Mouse (Mus musculus): ENCODE measurements around the gene Klk1b24. TPM values are rescaled to one million over a fixed set of nuclear protein-coding genes. Genes with fewer than 3 reads are reported as not detected.

Gene Klk1b24
- polyA plus RNA-seq, 2 experiments, result 0.08 TPM; not detected in 1

DNA sequence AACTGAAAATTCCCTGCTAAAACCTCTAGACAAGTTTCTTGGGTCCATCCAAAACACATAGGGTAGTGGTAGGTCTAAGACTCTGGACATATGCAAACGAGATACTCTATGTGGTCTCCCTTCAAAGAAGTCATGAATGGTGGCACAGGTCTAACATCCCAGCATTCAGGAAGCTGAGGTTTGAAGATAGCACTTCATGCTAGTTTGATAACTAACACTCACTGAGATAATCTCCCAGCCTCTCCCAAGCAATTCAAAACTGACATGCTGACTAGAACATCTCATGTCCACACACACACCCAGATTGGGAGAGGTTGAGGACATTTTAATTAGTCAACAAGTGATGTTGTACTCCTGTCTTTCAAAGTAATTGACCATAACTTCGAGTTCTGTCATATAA is 51.9 kb downstream of the Klk1b24 start:
- no peaks in the 10 kb centered on the region for H3K9me3 ChIP-seq (ENCODE audit: control insufficient read depth, low read length)
- TF ChIP-seq POLR2A (IDR thresholded peaks at IDR 0.05; ENCODE audit: borderline replicate concordance, extremely low read depth, insufficient read depth, insufficient read length), result no peak
- whole genome bisulfite sequencing, result 46% methylated on average over 2 of the region's 2 CpGs
- no peak overlapping the region for H3K27ac ChIP-seq (replicated peaks; ENCODE audit: low read depth, low read length)
- H3K36me3 ChIP-seq (ENCODE audit: control insufficient read depth, insufficient read depth, low read length), result no peaks in the 10 kb centered on the region
- no peak overlapping the region for H3K4me3 ChIP-seq (replicated peaks; ENCODE audit: low read length)
- H3K4me1 ChIP-seq (ENCODE audit: control insufficient read depth, insufficient read depth, low read length), result no peaks in the 10 kb centered on the region
- no peak overlapping the region for H3K4me2 ChIP-seq (replicated peaks; ENCODE audit: low read depth, low read length, severe bottlenecking)
- ATAC-seq (ENCODE audit: low FRiP score, low read depth) (no peak), DNase-seq (ENCODE audit: low spot score) (no peak)
- no peaks in the 10 kb centered on the region for H3K27me3 ChIP-seq (ENCODE audit: control insufficient read depth, insufficient read depth, low read length)
- H3K9ac ChIP-seq (ENCODE audit: low read depth, low read length, severe bottlenecking), result no peak overlapping the region

DNA sequence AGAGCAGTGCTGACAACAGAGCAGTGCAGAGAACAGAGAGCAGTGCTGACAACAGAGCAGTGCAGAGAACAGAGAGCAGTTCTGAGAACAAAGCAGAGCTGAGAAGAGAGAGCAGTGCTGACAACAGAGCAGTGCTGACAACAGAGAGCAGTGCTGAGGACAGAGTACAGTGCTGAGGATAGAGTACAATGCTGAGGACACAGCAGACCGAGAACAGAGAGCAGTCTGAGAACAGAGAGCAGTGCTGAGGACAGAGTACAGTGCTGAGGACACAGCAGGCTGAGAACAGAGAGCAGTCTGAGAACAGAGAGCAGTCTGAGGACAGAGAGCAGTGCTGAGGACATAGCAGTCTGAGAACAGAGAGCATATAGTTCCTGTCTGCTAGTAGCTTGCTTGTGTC is 52.7 kb downstream of the Klk1b24 start:
- no peak overlapping the region for H3K27ac ChIP-seq (replicated peaks; ENCODE audit: low read depth, low read length)
- H3K9ac ChIP-seq (ENCODE audit: low read depth, low read length, severe bottlenecking), result no peak overlapping the region
- TF ChIP-seq POLR2A (IDR thresholded peaks at IDR 0.05; ENCODE audit: borderline replicate concordance, extremely low read depth, insufficient read depth, insufficient read length), result no peak
- no peak for DNase-seq (ENCODE audit: low spot score)
- no peaks in the 10 kb centered on the region for H3K36me3 ChIP-seq (ENCODE audit: control insufficient read depth, insufficient read depth, low read length)
- no peak overlapping the region for H3K4me2 ChIP-seq (replicated peaks; ENCODE audit: low read depth, low read length, severe bottlenecking)
- ATAC-seq (ENCODE audit: low FRiP score, low read depth), result no peak
- peaks cover 6% of the 10 kb centered on the region; the same call in 1 of the 2 replicates for H3K4me1 ChIP-seq (ENCODE audit: control insufficient read depth, insufficient read depth, low read length)
- H3K9me3 ChIP-seq (ENCODE audit: control insufficient read depth, low read length), result no peaks in the 10 kb centered on the region
- WGBS, result 45% methylated on average over 1 of the region's 1 CpGs
- H3K4me3 ChIP-seq (replicated peaks; ENCODE audit: low read length), result no peak overlapping the region
- H3K27me3 ChIP-seq (ENCODE audit: control insufficient read depth, insufficient read depth, low read length), result no peaks in the 10 kb centered on the region

DNA sequence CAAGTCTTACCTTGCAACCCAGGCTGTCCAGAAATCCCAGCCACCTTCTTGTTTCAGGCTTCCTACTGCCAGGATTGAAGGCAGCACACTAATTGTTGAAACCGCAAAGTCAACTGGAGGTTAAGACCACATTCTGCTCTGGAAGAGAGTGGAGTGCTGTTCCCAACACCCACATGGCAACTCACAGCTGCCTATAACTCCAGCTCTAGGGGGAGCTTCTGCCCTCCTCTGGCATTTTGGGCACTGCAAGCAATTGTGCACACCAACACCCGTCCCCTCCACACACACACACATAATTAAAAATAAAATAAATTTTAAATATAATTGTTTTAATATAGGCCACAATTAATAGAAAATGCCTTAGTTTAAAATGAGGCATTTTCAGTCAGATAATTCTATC is 53.1 kb downstream of the Klk1b24 start:
- WGBS, result 49% methylated on average over 2 of the region's 2 CpGs
- TF ChIP-seq POLR2A (IDR thresholded peaks at IDR 0.05; ENCODE audit: borderline replicate concordance, extremely low read depth, insufficient read depth, insufficient read length), result no peak
- DNase-seq (ENCODE audit: low spot score), result no peak

More for the DNA sequence above, 53.1 kb downstream of the Klk1b24 start:
- Histone ChIP-seq H3K27me3 (ENCODE audit: control insufficient read depth, insufficient read depth, low read length) (no peaks in the 10 kb centered on the region), H3K36me3 (ENCODE audit: control insufficient read depth, insufficient read depth, low read length) (no peaks in the 10 kb centered on the region), H3K9me3 (ENCODE audit: control insufficient read depth, low read length) (no peaks in the 10 kb centered on the region), H3K4me2 (replicated peaks; ENCODE audit: low read depth, low read length, severe bottlenecking) (no peak overlapping the region), H3K4me3 (replicated peaks; ENCODE audit: low read length) (no peak overlapping the region), H3K9ac (ENCODE audit: low read depth, low read length, severe bottlenecking) (no peak overlapping the region), H3K4me1 (ENCODE audit: control insufficient read depth, insufficient read depth, low read length) (peaks cover 6% of the 10 kb centered on the region; the same call in 1 of the 2 replicates), H3K27ac (replicated peaks; ENCODE audit: low read depth, low read length) (no peak overlapping the region)
- ATAC-seq (ENCODE audit: low FRiP score, low read depth), result no peak

Other genes with a start within 250 kb of the Klk1b24 start
- gene Klk1b8, start 237.6 kb upstream of the Klk1b24 start, polyA plus RNA-seq (2012; rRNA removed), result not detected in 2 replicates
- gene Klk1b8, start 237.6 kb upstream of the Klk1b24 start, polyA plus RNA-seq (2014; fragmentation: Nextera tagmentation; extraction: Ambion mirVana), result not detected in 2 replicates
- gene Klk1b1, start 221.5 kb upstream of the Klk1b24 start, polyA plus RNA-seq (2012; rRNA removed), result not detected in 2 replicates
- gene Klk1b1, start 221.5 kb upstream of the Klk1b24 start, polyA plus RNA-seq (2014; fragmentation: Nextera tagmentation; extraction: Ambion mirVana), result not detected in 2 replicates
- gene Klk1b9, start 212.2 kb upstream of the Klk1b24 start, polyA plus RNA-seq (2012; rRNA removed), result not detected in 2 replicates
- gene Klk1b9, start 212.2 kb upstream of the Klk1b24 start, polyA plus RNA-seq (2014; fragmentation: Nextera tagmentation; extraction: Ambion mirVana), result not detected in 2 replicates
- gene Klk1b11, start 192.4 kb upstream of the Klk1b24 start, polyA plus RNA-seq (2012; rRNA removed), result not detected in 2 replicates
- not detected in 2 replicates for gene Klk1b11, start 192.4 kb upstream of the Klk1b24 start, polyA plus RNA-seq (2014; fragmentation: Nextera tagmentation; extraction: Ambion mirVana)
- gene Klk1b26, start 176.1 kb upstream of the Klk1b24 start, polyA plus RNA-seq (2012; rRNA removed), result 0.05 and 0.20 TPM in 2 replicates
- gene Klk1b26, start 176.1 kb upstream of the Klk1b24 start, polyA plus RNA-seq (2014; fragmentation: Nextera tagmentation; extraction: Ambion mirVana), result 0.14 and 0.36 TPM in 2 replicates
- gene Klk1b27, start 135.9 kb upstream of the Klk1b24 start, polyA plus RNA-seq (2012; rRNA removed), result not detected in 2 replicates
- not detected in 2 replicates for gene Klk1b27, start 135.9 kb upstream of the Klk1b24 start, polyA plus RNA-seq (2014; fragmentation: Nextera tagmentation; extraction: Ambion mirVana)
- not detected in 2 replicates for gene Klk1b21, start 85.9 kb upstream of the Klk1b24 start, polyA plus RNA-seq (2012; rRNA removed)
- not detected in 2 replicates for gene Klk1b21, start 85.9 kb upstream of the Klk1b24 start, polyA plus RNA-seq (2014; fragmentation: Nextera tagmentation; extraction: Ambion mirVana)
- gene Klk1b22, start 75.6 kb upstream of the Klk1b24 start, polyA plus RNA-seq (2012; rRNA removed), result not detected in 2 replicates
- not detected in 2 replicates for gene Klk1b22, start 75.6 kb upstream of the Klk1b24 start, polyA plus RNA-seq (2014; fragmentation: Nextera tagmentation; extraction: Ambion mirVana)
- gene Klk1b16, start 51.5 kb upstream of the Klk1b24 start, polyA plus RNA-seq (2012; rRNA removed), result not detected in 2 replicates
- not detected in 2 replicates for gene Klk1b16, start 51.5 kb upstream of the Klk1b24 start, polyA plus RNA-seq (2014; fragmentation: Nextera tagmentation; extraction: Ambion mirVana)
- gene Klk1b3, start 10.0 kb downstream of the Klk1b24 start, polyA plus RNA-seq (2012; rRNA removed), result not detected in 2 replicates
- gene Klk1b3, start 10.0 kb downstream of the Klk1b24 start, polyA plus RNA-seq (2014; fragmentation: Nextera tagmentation; extraction: Ambion mirVana), result not detected in 2 replicates
- gene Klk1b4, start 19.2 kb downstream of the Klk1b24 start, polyA plus RNA-seq (2012; rRNA removed), result not detected in 2 replicates
- not detected in 2 replicates for gene Klk1b4, start 19.2 kb downstream of the Klk1b24 start, polyA plus RNA-seq (2014; fragmentation: Nextera tagmentation; extraction: Ambion mirVana)
- gene Klk1b5, start 27.7 kb downstream of the Klk1b24 start, polyA plus RNA-seq (2012; rRNA removed), result not detected in 2 replicates
- gene Klk1b5, start 27.7 kb downstream of the Klk1b24 start, polyA plus RNA-seq (2014; fragmentation: Nextera tagmentation; extraction: Ambion mirVana), result not detected in 2 replicates
- gene Klk1, start 37.1 kb downstream of the Klk1b24 start, polyA plus RNA-seq (2012; rRNA removed), result 0.27 TPM in 1 of 2 replicates, not detected in the other
- gene Klk1, start 37.1 kb downstream of the Klk1b24 start, polyA plus RNA-seq (2014; fragmentation: Nextera tagmentation; extraction: Ambion mirVana), result not detected in 2 replicates
- gene Gm36864, start 47.9 kb downstream of the Klk1b24 start, polyA plus RNA-seq (2012; rRNA removed), result not detected in 2 replicates
- not detected in 2 replicates for gene Gm36864, start 47.9 kb downstream of the Klk1b24 start, polyA plus RNA-seq (2014; fragmentation: Nextera tagmentation; extraction: Ambion mirVana)
- 1.3 and 1.4 TPM in 2 replicates for gene 1700028J19Rik, start 58.5 kb downstream of the Klk1b24 start, polyA plus RNA-seq (2012; rRNA removed)
- gene 1700028J19Rik, start 58.5 kb downstream of the Klk1b24 start, polyA plus RNA-seq (2014; fragmentation: Nextera tagmentation; extraction: Ambion mirVana), result 0.53 and 1.3 TPM in 2 replicates
- gene 2410002F23Rik, start 58.5 kb downstream of the Klk1b24 start, polyA plus RNA-seq (2012; rRNA removed), result 315 and 368 TPM in 2 replicates
- gene 2410002F23Rik, start 58.5 kb downstream of the Klk1b24 start, polyA plus RNA-seq (2014; fragmentation: Nextera tagmentation; extraction: Ambion mirVana), result 163 and 170 TPM in 2 replicates
- 0.09 and 0.25 TPM in 2 replicates for gene Acp4, start 69.1 kb downstream of the Klk1b24 start, polyA plus RNA-seq (2012; rRNA removed)
- gene Acp4, start 69.1 kb downstream of the Klk1b24 start, polyA plus RNA-seq (2014; fragmentation: Nextera tagmentation; extraction: Ambion mirVana), result 0.11 and 0.25 TPM in 2 replicates
- not detected in 2 replicates for gene Gm15517, start 73.2 kb downstream of the Klk1b24 start, polyA plus RNA-seq (2012; rRNA removed)
- not detected in 2 replicates for gene Gm15517, start 73.2 kb downstream of the Klk1b24 start, polyA plus RNA-seq (2014; fragmentation: Nextera tagmentation; extraction: Ambion mirVana)
- gene Clec11a, start 118.7 kb downstream of the Klk1b24 start, polyA plus RNA-seq (2012; rRNA removed), result 21.2 and 22.8 TPM in 2 replicates
- 12.4 and 15.5 TPM in 2 replicates for gene Clec11a, start 118.7 kb downstream of the Klk1b24 start, polyA plus RNA-seq (2014; fragmentation: Nextera tagmentation; extraction: Ambion mirVana)
- gene Shank1, start 122.0 kb downstream of the Klk1b24 start, polyA plus RNA-seq (2012; rRNA removed), result 13.6 and 18.2 TPM in 2 replicates
- 4.0 and 4.3 TPM in 2 replicates for gene Shank1, start 122.0 kb downstream of the Klk1b24 start, polyA plus RNA-seq (2014; fragmentation: Nextera tagmentation; extraction: Ambion mirVana)
- 3.3 and 3.8 TPM in 2 replicates for gene Syt3, start 195.9 kb downstream of the Klk1b24 start, polyA plus RNA-seq (2012; rRNA removed)
- 2.2 and 4.6 TPM in 2 replicates for gene Syt3, start 195.9 kb downstream of the Klk1b24 start, polyA plus RNA-seq (2014; fragmentation: Nextera tagmentation; extraction: Ambion mirVana)
- 2.1 and 2.7 TPM in 2 replicates for gene 1700008O03Rik, start 197.6 kb downstream of the Klk1b24 start, polyA plus RNA-seq (2012; rRNA removed)
- 0.67 and 0.73 TPM in 2 replicates for gene 1700008O03Rik, start 197.6 kb downstream of the Klk1b24 start, polyA plus RNA-seq (2014; fragmentation: Nextera tagmentation; extraction: Ambion mirVana)
- 15.3 and 23.0 TPM in 2 replicates for gene Lrrc4b, start 240.8 kb downstream of the Klk1b24 start, polyA plus RNA-seq (2012; rRNA removed)
- gene Lrrc4b, start 240.8 kb downstream of the Klk1b24 start, polyA plus RNA-seq (2014; fragmentation: Nextera tagmentation; extraction: Ambion mirVana), result 1.6 and 1.8 TPM in 2 replicates

Data from limb, embryonic 14.5 days (tissue).